Mouse (Mus musculus): ENCODE measurements at regions not wholly inside any gene's neighbourhood (a gene's known extent, or its start where the extent isn't known, plus 50 kb on each side); places are given as distances from the start of the nearest gene placed in this dataset.

DNA sequence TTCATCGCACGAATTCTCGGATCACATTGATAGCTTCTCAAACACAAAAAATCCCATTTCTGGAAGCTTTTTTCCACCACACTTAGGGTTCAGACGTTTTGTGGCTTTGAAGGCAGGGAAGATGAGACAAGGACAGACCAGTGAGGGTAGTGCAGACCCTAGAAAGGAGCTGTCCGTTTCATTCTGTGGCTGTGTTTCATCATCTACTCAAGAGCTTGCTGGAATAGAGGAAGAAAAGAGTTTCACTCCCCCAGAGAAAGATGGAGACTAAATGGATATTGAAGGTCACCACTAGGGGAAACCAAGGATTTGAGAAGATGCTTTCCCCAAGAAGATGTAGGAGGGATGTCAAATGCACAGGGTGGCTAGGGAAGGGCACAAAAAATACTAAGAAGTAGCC is 171.3 kb upstream of the Kbtbd8 start:
- no peak overlapping the region for H3K4me2 ChIP-seq (replicated peaks; ENCODE audit: low read depth, low read length)
- no peaks in the 10 kb centered on the region for H3K36me3 ChIP-seq (ENCODE audit: insufficient read depth, low read length)
- no peak overlapping the region for H3K4me3 ChIP-seq (ENCODE audit: low read length)
- no peak overlapping the region for H3K27ac ChIP-seq (ENCODE audit: low read length)
- no peak overlapping the region for H3K9ac ChIP-seq (replicated peaks; ENCODE audit: low read length)
- no peak for ATAC-seq (ENCODE audit: low FRiP score, low TSS enrichment)
- H3K4me1 ChIP-seq (ENCODE audit: insufficient read depth, low read length) = 0 out of 2 replicates have a peak, but pooled peaks cover 7% of the 10 kb centered on the region
- 84% methylated on average over 5 of the region's 5 CpGs for WGBS
- H3K27me3 ChIP-seq (ENCODE audit: insufficient read depth, low read length) = no peaks in the 10 kb centered on the region
- H3K9me3 ChIP-seq (ENCODE audit: low read length) = no peaks in the 10 kb centered on the region

DNA sequence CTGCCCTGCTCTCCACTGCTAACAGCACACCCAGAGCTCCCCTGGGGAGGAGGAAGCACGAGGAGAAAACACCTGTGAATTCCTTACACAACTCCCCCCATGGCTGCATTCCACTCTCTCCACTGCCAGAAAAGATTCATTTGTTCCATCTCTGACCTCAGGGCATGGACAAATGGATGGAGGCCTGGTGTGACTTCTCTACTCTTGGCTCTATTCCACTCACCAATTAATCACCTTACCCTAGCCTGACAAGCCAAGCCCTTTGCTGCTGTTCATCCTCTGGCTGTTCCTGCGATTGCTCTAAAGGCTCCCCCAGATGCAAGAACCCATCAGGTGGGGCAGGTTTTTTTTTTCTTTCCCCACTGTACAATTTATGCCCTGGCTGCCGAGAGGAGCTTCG is 172.8 kb upstream of the Kbtbd8 start:
- ATAC-seq (ENCODE audit: low FRiP score, low TSS enrichment) = no peak
- H3K4me2 ChIP-seq (replicated peaks; ENCODE audit: low read depth, low read length) = no peak overlapping the region
- H3K27me3 ChIP-seq (ENCODE audit: insufficient read depth, low read length) = no peaks in the 10 kb centered on the region
- H3K4me3 ChIP-seq (ENCODE audit: low read length) = no peak overlapping the region
- no peaks in the 10 kb centered on the region for H3K36me3 ChIP-seq (ENCODE audit: insufficient read depth, low read length)
- H3K9me3 ChIP-seq (ENCODE audit: low read length) = no peaks in the 10 kb centered on the region
- 0 out of 2 replicates have a peak, but pooled peaks cover 7% of the 10 kb centered on the region for H3K4me1 ChIP-seq (ENCODE audit: insufficient read depth, low read length)
- no peak overlapping the region for H3K9ac ChIP-seq (replicated peaks; ENCODE audit: low read length)
- WGBS = 29% methylated on average over 4 of the region's 4 CpGs
- H3K27ac ChIP-seq (ENCODE audit: low read length) = no peak overlapping the region

DNA sequence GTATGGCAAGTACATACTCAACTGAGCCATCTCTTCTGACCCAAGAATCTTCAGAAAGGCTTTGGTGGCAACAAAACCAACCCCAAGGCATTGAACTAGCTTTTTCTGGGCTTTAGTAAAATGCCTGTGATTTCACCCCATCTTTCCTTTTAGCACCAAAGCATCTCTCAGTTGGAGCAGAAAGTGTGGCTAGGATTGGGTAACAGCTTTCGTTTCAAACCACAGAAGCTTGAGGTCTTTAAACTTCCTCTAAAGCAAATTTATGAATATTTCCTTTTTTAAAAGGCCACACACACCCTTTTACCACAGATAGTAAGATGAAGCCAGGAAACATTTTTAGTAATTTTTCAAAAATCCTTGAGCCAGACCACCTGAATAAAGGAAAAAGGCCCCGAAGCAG is 178.1 kb upstream of the Kbtbd8 start:
- Histone ChIP-seq H3K27ac (ENCODE audit: low read length) (no peak overlapping the region), H3K9ac (replicated peaks; ENCODE audit: low read length) (no peak overlapping the region), H3K4me3 (ENCODE audit: low read length) (no peak overlapping the region), H3K4me1 (ENCODE audit: insufficient read depth, low read length) (0 out of 2 replicates have a peak, but pooled peaks cover under 1% of the 10 kb centered on the region), H3K27me3 (ENCODE audit: insufficient read depth, low read length) (no peaks in the 10 kb centered on the region), H3K4me2 (replicated peaks; ENCODE audit: low read depth, low read length) (no peak overlapping the region), H3K9me3 (ENCODE audit: low read length) (no peaks in the 10 kb centered on the region), H3K36me3 (ENCODE audit: insufficient read depth, low read length) (no peaks in the 10 kb centered on the region)
- WGBS = 86% methylated on average over 2 of the region's 2 CpGs
- ATAC-seq (ENCODE audit: low FRiP score, low TSS enrichment) = no peak

DNA sequence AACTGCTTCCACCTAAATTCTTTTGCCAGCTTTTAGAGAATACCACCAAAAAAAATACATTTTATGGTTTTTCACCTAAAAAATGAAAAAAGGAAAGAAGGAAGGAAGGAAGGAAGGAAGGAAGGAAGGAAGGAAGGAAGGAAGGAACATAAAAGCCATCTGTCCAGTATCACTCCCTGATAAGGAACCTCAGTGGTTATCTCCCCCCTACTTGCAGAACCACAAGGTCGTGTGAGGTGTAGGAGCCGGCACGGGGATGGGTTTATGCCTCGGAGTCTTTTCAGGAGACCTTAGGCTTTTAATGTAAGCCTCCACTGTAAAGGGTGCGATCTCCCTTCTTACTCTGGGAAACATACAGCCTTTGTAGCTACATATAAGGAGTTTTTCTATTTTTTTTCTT is 180.8 kb upstream of the Kbtbd8 start:
- Histone ChIP-seq H3K27me3 (ENCODE audit: insufficient read depth, low read length) (no peaks in the 10 kb centered on the region), H3K4me3 (ENCODE audit: low read length) (no peak overlapping the region), H3K27ac (ENCODE audit: low read length) (no peak overlapping the region), H3K4me2 (replicated peaks; ENCODE audit: low read depth, low read length) (no peak overlapping the region), H3K9me3 (ENCODE audit: low read length) (no peaks in the 10 kb centered on the region), H3K9ac (replicated peaks; ENCODE audit: low read length) (no peak overlapping the region), H3K36me3 (ENCODE audit: insufficient read depth, low read length) (no peaks in the 10 kb centered on the region), H3K4me1 (ENCODE audit: insufficient read depth, low read length) (no peaks in the 10 kb centered on the region)
- ATAC-seq (ENCODE audit: low FRiP score, low TSS enrichment) = no peak
- 75% methylated on average over 5 of the region's 5 CpGs for WGBS

DNA sequence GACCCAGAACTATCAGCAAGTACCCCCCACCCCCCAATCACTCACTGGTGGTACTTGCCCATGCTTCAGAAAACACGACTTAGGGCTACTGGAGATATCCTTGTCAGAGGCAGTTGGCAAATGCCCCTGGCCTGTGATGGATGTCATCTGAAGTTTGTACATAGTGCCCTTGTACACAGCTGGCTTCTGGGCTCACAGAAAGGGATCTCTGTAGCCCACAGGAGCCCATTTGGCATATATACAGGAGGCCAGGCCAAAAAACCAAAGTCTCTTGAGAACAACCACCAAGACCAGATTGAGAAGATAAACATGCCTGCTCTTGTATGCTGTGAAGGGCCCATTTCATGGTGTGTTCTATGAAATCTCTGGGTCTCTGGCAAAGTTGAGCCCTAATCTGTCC is 181.3 kb upstream of the Kbtbd8 start:
- ATAC-seq (ENCODE audit: low FRiP score, low TSS enrichment) = no peak
- no peaks in the 10 kb centered on the region for H3K27me3 ChIP-seq (ENCODE audit: insufficient read depth, low read length)
- H3K9me3 ChIP-seq (ENCODE audit: low read length) = no peaks in the 10 kb centered on the region
- H3K4me1 ChIP-seq (ENCODE audit: insufficient read depth, low read length) = no peaks in the 10 kb centered on the region
- no peak overlapping the region for H3K4me2 ChIP-seq (replicated peaks; ENCODE audit: low read depth, low read length)
- H3K27ac ChIP-seq (ENCODE audit: low read length) = no peak overlapping the region
- 79% methylated on average over 1 of the region's 1 CpGs for WGBS
- H3K36me3 ChIP-seq (ENCODE audit: insufficient read depth, low read length) = no peaks in the 10 kb centered on the region
- no peak overlapping the region for H3K9ac ChIP-seq (replicated peaks; ENCODE audit: low read length)
- no peak overlapping the region for H3K4me3 ChIP-seq (ENCODE audit: low read length)

DNA sequence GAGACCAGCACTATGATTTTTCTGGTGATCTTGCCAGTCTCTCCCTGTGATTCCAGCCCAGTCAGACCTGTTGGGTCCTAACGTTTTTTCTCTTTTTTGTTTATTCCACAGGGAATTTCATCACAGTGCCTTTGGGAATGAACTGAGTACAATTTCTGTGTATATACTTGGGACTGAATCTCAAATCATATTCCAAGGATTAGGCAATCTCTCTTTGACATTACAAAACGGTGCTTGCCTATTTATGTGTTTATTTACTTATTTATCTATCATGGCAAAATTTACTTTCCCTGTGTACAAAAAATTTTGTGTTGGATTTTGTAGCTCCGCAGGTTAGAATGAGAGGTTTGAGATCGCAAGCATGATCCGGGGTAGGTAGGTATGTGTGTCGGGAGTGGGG is 189.2 kb upstream of the Kbtbd8 start:
- WGBS = 89% methylated on average over 6 of the region's 6 CpGs
- no peak overlapping the region for H3K4me2 ChIP-seq (replicated peaks; ENCODE audit: low read depth, low read length)
- no peaks in the 10 kb centered on the region for H3K27me3 ChIP-seq (ENCODE audit: insufficient read depth, low read length)
- H3K9ac ChIP-seq (replicated peaks; ENCODE audit: low read length) = no peak overlapping the region
- no peaks in the 10 kb centered on the region for H3K9me3 ChIP-seq (ENCODE audit: low read length)
- H3K4me3 ChIP-seq (ENCODE audit: low read length) = no peak overlapping the region
- no peaks in the 10 kb centered on the region for H3K36me3 ChIP-seq (ENCODE audit: insufficient read depth, low read length)
- H3K4me1 ChIP-seq (ENCODE audit: insufficient read depth, low read length) = no peaks in the 10 kb centered on the region
- ATAC-seq (ENCODE audit: low FRiP score, low TSS enrichment) = no peak
- H3K27ac ChIP-seq (ENCODE audit: low read length) = no peak overlapping the region

DNA sequence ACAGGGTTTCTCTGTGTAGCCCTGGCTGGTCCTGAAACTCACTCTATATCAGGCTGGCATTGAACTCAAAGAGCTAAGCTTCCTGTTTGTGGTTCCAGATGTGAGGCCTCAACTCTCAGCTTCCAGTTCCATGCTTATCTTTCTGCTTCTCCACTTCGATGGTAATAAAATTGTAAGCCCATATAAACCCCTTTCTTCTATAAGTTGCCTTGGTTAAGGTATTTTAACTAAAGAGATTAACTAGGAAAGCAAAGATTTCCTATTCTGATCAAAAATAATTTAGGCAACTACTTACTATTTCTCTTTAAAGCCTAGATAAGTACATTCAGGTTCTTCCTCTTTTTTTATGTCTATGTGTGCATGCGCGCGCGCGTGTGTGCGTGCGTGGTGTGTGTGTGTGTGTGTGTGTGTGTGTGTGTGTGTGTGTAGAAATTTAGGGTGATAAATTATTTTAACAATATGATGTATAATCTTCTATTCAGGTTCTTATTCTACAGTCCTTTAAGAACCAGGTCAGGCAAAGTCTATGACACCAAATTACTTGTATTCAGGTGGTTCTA is 190.3 kb upstream of the Kbtbd8 start:
- 96% methylated on average over 8 of the region's 8 CpGs for WGBS
- no peak overlapping the region for H3K9ac ChIP-seq (replicated peaks; ENCODE audit: low read length)
- H3K27me3 ChIP-seq (ENCODE audit: insufficient read depth, low read length) = no peaks in the 10 kb centered on the region
- no peak overlapping the region for H3K4me3 ChIP-seq (ENCODE audit: low read length)
- H3K4me1 ChIP-seq (ENCODE audit: insufficient read depth, low read length) = no peaks in the 10 kb centered on the region
- no peaks in the 10 kb centered on the region for H3K9me3 ChIP-seq (ENCODE audit: low read length)
- no peak overlapping the region for H3K27ac ChIP-seq (ENCODE audit: low read length)
- H3K36me3 ChIP-seq (ENCODE audit: insufficient read depth, low read length) = no peaks in the 10 kb centered on the region
- ATAC-seq (ENCODE audit: low FRiP score, low TSS enrichment) = no peak
- no peak overlapping the region for H3K4me2 ChIP-seq (replicated peaks; ENCODE audit: low read depth, low read length)

DNA sequence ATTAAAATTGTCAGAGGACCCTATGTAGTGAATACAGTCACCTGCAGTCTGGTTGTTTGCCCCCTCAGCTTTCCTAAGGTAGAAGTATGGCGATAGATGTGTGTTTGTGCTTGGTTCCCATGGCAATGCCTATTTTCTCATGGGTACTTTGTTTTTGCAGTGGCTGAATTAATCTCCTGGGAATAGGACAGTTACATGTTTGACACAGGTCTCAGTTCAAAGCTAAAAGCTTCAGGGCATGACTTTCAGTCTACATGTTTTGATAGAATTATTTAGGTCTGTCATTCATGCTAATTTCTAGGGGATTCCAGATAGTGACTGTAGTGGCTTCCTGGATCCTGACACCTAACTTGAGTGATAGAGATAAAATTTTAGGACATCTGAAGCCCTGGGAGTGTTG is 191.6 kb upstream of the Kbtbd8 start:
- Histone ChIP-seq H3K9ac (replicated peaks; ENCODE audit: low read length) (no peak overlapping the region), H3K27ac (ENCODE audit: low read length) (no peak overlapping the region), H3K4me2 (replicated peaks; ENCODE audit: low read depth, low read length) (no peak overlapping the region), H3K9me3 (ENCODE audit: low read length) (no peaks in the 10 kb centered on the region), H3K4me1 (ENCODE audit: insufficient read depth, low read length) (no peaks in the 10 kb centered on the region), H3K27me3 (ENCODE audit: insufficient read depth, low read length) (no peaks in the 10 kb centered on the region), H3K36me3 (ENCODE audit: insufficient read depth, low read length) (no peaks in the 10 kb centered on the region), H3K4me3 (ENCODE audit: low read length) (no peak overlapping the region)
- ATAC-seq (ENCODE audit: low FRiP score, low TSS enrichment) = no peak
- WGBS = 84% methylated on average over 1 of the region's 1 CpGs

DNA sequence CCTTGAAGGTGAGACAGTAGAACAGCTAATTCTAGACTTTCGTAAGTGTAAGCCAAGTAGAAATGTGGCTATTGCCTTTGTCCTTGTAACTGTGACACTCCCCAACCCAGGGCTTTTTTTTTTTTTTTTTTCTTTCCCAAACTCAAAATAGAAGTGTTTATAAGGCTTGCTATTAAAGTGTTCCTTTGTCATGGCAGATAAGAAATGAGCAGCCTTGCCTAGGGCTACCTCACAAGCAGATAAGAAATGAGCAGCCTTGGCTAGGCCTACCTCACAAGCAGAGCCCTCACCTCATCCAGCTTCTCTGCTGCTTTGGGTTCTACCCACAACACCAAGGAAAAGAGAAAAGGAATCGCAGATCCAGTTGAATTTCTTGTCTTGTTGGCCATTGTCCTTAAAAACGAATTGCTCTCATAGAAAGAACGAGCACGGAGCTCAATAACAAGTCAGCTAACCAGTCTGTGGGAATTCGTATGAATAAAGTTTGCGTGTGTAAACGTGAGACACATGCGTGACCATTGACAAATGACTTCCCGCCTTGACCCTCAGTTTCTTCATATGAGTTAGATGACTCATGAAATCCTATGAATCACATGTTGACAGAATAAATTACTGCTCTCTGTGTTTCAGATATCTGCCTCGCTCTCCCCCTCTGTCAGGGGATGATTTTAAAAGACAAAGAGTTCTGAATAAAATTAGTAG is 192.6 kb upstream of the Kbtbd8 start:
- Histone ChIP-seq H3K4me2 (replicated peaks; ENCODE audit: low read depth, low read length) (no peak overlapping the region), H3K9ac (replicated peaks; ENCODE audit: low read length) (no peak overlapping the region), H3K4me3 (ENCODE audit: low read length) (no peak overlapping the region), H3K27ac (ENCODE audit: low read length) (no peak overlapping the region), H3K36me3 (ENCODE audit: insufficient read depth, low read length) (no peaks in the 10 kb centered on the region), H3K4me1 (ENCODE audit: insufficient read depth, low read length) (no peaks in the 10 kb centered on the region), H3K9me3 (ENCODE audit: low read length) (no peaks in the 10 kb centered on the region), H3K27me3 (ENCODE audit: insufficient read depth, low read length) (no peaks in the 10 kb centered on the region)
- ATAC-seq (ENCODE audit: low FRiP score, low TSS enrichment) = no peak
- 88% methylated on average over 11 of the region's 11 CpGs for WGBS

DNA sequence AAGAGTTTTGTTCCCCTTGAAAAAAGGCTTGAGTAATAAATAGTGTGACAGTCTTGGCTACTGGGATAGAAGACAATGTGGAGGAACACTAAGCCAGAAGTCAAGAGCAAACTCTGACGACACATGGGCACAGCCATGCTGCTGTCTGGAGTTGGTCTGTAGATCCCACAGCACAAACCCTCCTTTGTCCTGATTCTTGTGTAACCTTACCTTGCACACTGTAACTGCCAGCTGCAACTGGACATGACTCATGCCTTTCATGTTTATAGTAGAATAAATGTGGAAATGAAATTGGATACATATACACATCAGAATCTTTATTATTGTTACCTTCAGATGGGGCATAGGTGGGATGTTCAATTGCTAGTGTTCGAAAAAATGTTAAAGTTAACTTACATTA is 195.3 kb upstream of the Kbtbd8 start:
- Histone ChIP-seq H3K36me3 (ENCODE audit: insufficient read depth, low read length) (no peaks in the 10 kb centered on the region), H3K4me1 (ENCODE audit: insufficient read depth, low read length) (no peaks in the 10 kb centered on the region), H3K27me3 (ENCODE audit: insufficient read depth, low read length) (no peaks in the 10 kb centered on the region), H3K4me3 (ENCODE audit: low read length) (no peak overlapping the region), H3K4me2 (replicated peaks; ENCODE audit: low read depth, low read length) (no peak overlapping the region), H3K9ac (replicated peaks; ENCODE audit: low read length) (no peak overlapping the region), H3K9me3 (ENCODE audit: low read length) (no peaks in the 10 kb centered on the region), H3K27ac (ENCODE audit: low read length) (no peak overlapping the region)
- ATAC-seq (ENCODE audit: low FRiP score, low TSS enrichment) = no peak
- 62% methylated on average over 2 of the region's 2 CpGs for WGBS
